Mouse (Mus musculus) forebrain, embryonic 11.5 days (tissue): ENCODE results near the gene Slc22a4. TPM values are rescaled to one million over a fixed set of nuclear protein-coding genes. Genes with fewer than 3 reads are reported as not detected.
A peak's percentile ranks its signal among the peaks of the same experiment; 100 is the strongest.
"Not testable (repeated sequence)": the region's sequence is repeated elsewhere in the genome, so short reads cannot be mapped to it uniquely, and the experiment has no call there.

Experiments used
- ATAC-seq: fragments of 200-750 bp; cut with Nextera tagmentation; replicated peaks from 2 replicates; pipeline ENCODE4 v1.8.0; 2017; ENCODE audit warnings: moderate TSS enrichment; ENCODE audit not compliant: low FRiP score
- DNase-seq: peaks from one replicate; pipeline ENCODE4 v3.0.0-alpha.2; 2017; ENCODE audit warnings: low spot score
- H3K27ac ChIP-seq: fragments of 300-500 bp; sonication (generic); 2 replicates; pipeline ENCODE4 v1.5.1; 2014; ENCODE audit warnings: low read depth, low read length
- H3K27me3 ChIP-seq: fragments of 300-500 bp; sonication (generic); 2 replicates; pipeline ENCODE4 v1.6.1; 2014; ENCODE audit warnings: mild to moderate bottlenecking, low read length, mixed read lengths; ENCODE audit not compliant: control insufficient read depth, insufficient read depth
- H3K36me3 ChIP-seq: fragments of 300-500 bp; sonication (generic); 2 replicates; pipeline ENCODE4 v1.6.1; 2014; ENCODE audit warnings: mild to moderate bottlenecking, low read length, moderate library complexity, mixed read lengths; ENCODE audit not compliant: control insufficient read depth, insufficient read depth
- H3K4me1 ChIP-seq: fragments of 300-500 bp; sonication (generic); replicated peaks from 2 replicates; pipeline ENCODE4 v1.6.1; 2014; ENCODE audit warnings: low read length, mixed read lengths; ENCODE audit not compliant: control insufficient read depth, insufficient read depth
- H3K4me2 ChIP-seq: fragments of 300-500 bp; sonication (generic); 2 replicates; pipeline ENCODE4 v1.6.1; 2014; ENCODE audit warnings: low read depth, mild to moderate bottlenecking, low read length, moderate library complexity, mixed read lengths; ENCODE audit not compliant: severe bottlenecking
- H3K4me3 ChIP-seq: fragments of 300-500 bp; sonication (generic); 2 replicates; pipeline ENCODE4 v1.5.1; 2014; ENCODE audit warnings: low read depth, low read length
- H3K9ac ChIP-seq: fragments of 300-500 bp; sonication (generic); 2 replicates; pipeline ENCODE4 v1.6.1; 2014; ENCODE audit warnings: low read length
- H3K9me3 ChIP-seq: fragments of 300-500 bp; sonication (generic); 2 replicates; pipeline ENCODE4 v1.6.1; 2016; ENCODE audit warnings: low read length, mixed read lengths; ENCODE audit not compliant: control insufficient read depth
- WGBS: fragments of 180-500 bp; shearing (Covaris S2); extraction: QIAGEN DNeasy Blood & Tissue Kit; methylation state at CpG from one replicate; pipeline ENCODE4 v1.1.7; 2014; 5-methylcytosine and 5-hydroxymethylcytosine counted together
- polyA plus RNA-seq: library from polyadenylated mRNA; unstranded; fragments of >200 nt; fragmentation: Nextera tagmentation; extraction: Ambion mirVana; gene quantifications from 2 replicates; pipeline ENCODE4 v1.2.1, GENCODE M21; 2014

The Slc22a4 gene
- polyA plus RNA-seq, 1 experiment from 2014 or later: 1.8 TPM

- 79% methylated on average over 3 of the region's 3 CpGs for WGBS
- Histone ChIP-seq H3K27me3 (no peaks in the 10 kb centered on the region), H3K4me2 (no peak overlapping the region), H3K4me1 (0 out of 2 replicates have a peak, but pooled peaks cover 2% of the 10 kb centered on the region), H3K36me3 (no peaks in the 10 kb centered on the region), H3K9ac (no peak overlapping the region), H3K27ac (no peak overlapping the region), H3K9me3 (no peaks in the 10 kb centered on the region), H3K4me3 (no peak overlapping the region)
- DNase-seq (no peak), ATAC-seq (no peak)
These were observed 23.2 kb downstream of the Slc22a4 start for GRCm38 (mm10) chr11:54004734-54005133.

DNA sequence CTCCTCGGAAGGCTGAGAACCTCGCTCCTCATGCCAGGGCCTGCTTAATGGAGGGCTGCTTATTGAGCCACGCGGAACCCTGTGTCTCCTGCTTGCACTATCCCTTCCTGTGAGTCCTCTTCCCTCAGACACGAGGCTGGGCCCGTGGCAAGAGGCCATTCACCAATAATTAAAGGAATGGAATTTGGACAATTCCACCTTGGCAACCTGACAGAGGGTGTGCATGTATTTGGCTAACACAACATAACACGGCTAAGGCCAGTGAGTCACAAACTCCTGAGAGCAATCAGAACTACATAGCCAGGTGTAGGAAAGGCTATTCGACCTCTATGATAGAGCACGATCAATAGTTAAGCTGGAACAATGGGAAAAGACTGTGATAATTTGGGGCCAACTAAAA lies 23.7 kb downstream of the Slc22a4 start:
- ATAC-seq (no peak), DNase-seq (no peak)
- Histone ChIP-seq H3K4me3 (no peak overlapping the region), H3K27ac (no peak overlapping the region), H3K9me3 (no peaks in the 10 kb centered on the region), H3K4me1 (0 out of 2 replicates have a peak, but pooled peaks cover 2% of the 10 kb centered on the region), H3K36me3 (no peaks in the 10 kb centered on the region), H3K9ac (no peak overlapping the region), H3K4me2 (no peak overlapping the region), H3K27me3 (no peaks in the 10 kb centered on the region)
- WGBS: 87% methylated on average over 9 of the region's 9 CpGs

GRCm38 (mm10) chr11:54002761-54003717 lies 24.9 kb downstream of the Slc22a4 start:
- ATAC-seq, H3K4me1 ChIP-seq, H3K9ac ChIP-seq, H3K27ac ChIP-seq, H3K4me3 ChIP-seq, H3K4me2 ChIP-seq, H3K36me3 ChIP-seq, H3K27me3 ChIP-seq, H3K9me3 ChIP-seq: not testable (repeated sequence)
- 56% methylated on average over 12 of the region's 12 CpGs for WGBS
- DNase-seq: peak; percentile 77

- Histone ChIP-seq H3K4me1 (0 out of 2 replicates have a peak, but pooled peaks cover 2% of the 10 kb centered on the region), H3K4me3 (no peak overlapping the region), H3K4me2 (no peak overlapping the region), H3K9ac (no peak overlapping the region), H3K27ac (no peak overlapping the region), H3K36me3 (no peaks in the 10 kb centered on the region), H3K27me3 (no peaks in the 10 kb centered on the region), H3K9me3 (no peaks in the 10 kb centered on the region)
- peak; percentile 74 for DNase-seq
- ATAC-seq: no peak
- 3% methylated on average over 5 of the region's 5 CpGs for WGBS
These were observed 25.6 kb downstream of the Slc22a4 start for GRCm38 (mm10) chr11:54002147-54002760.

DNA sequence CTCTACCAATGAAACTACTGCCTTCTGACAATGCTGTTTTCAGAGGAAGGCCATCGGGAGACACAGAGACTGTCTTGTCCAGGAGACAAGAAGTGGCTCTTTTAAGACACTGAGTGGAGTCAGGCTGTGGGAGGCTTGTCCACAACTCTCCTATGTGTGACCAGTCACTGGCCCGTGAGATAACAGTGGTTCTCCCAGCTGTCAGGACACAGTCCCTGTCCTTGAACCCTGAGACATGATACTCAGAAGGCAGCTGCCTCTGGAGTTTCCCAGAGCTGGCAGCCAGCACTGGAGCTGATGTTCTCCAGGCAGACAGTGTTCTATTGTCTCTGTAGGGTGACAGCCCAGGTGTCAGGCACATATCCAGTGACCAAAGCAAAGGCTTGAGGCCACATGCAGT lies 30.2 kb downstream of the Slc22a4 start:
- no peak overlapping the region for H3K9ac ChIP-seq
- 88% methylated on average over 2 of the region's 2 CpGs for WGBS
- H3K36me3 ChIP-seq: no peaks in the 10 kb centered on the region
- ATAC-seq (no peak), DNase-seq (no peak)
- no peaks in the 10 kb centered on the region for H3K9me3 ChIP-seq
- H3K4me2 ChIP-seq: no peak overlapping the region
- no peak overlapping the region for H3K27ac ChIP-seq
- H3K27me3 ChIP-seq: no peaks in the 10 kb centered on the region
- H3K4me1 ChIP-seq: 0 out of 2 replicates have a peak, but pooled peaks cover 2% of the 10 kb centered on the region
- no peak overlapping the region for H3K4me3 ChIP-seq

- Histone ChIP-seq H3K9me3 (no peaks in the 10 kb centered on the region), H3K4me2 (no peak overlapping the region), H3K27me3 (no peaks in the 10 kb centered on the region), H3K36me3 (no peaks in the 10 kb centered on the region), H3K9ac (no peak overlapping the region), H3K4me3 (no peak overlapping the region), H3K4me1 (no peaks in the 10 kb centered on the region), H3K27ac (no peak overlapping the region)
- no peak for ATAC-seq
- DNase-seq: no peak
- 93% methylated on average over 4 of the region's 4 CpGs for WGBS
These were observed 35.6 kb downstream of the Slc22a4 start for GRCm38 (mm10) chr11:53992264-53992663.

- Histone ChIP-seq H3K9ac (no peak overlapping the region), H3K4me1 (no peaks in the 10 kb centered on the region), H3K9me3 (no peaks in the 10 kb centered on the region), H3K4me2 (no peak overlapping the region), H3K27me3 (no peaks in the 10 kb centered on the region), H3K36me3 (no peaks in the 10 kb centered on the region), H3K27ac (no peak overlapping the region), H3K4me3 (no peak overlapping the region)
- DNase-seq: no peak
- whole genome bisulfite sequencing: 59% methylated on average over 1 of the region's 1 CpGs
- ATAC-seq: no peak
These were observed 38.7 kb downstream of the Slc22a4 start for GRCm38 (mm10) chr11:53989232-53989631.

DNA sequence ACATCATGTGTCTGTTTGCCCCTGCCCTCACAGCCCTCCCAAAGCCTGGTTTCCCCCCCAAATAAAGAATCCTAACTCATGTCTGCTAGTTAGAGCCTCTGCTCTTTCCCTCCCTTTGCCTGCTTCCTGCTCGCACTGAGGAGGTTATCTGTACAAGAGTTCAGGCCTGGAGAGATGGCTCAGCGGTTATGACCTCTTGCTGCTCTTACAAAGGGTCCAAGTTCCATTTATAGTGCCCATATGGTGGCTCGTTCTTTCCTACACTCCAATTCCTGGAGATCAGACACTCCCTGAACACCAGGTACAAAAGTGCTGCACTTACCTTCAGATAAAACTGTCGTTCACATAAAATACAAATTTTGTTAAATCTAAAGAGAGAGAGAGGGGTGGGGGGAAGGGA lies 39.8 kb downstream of the Slc22a4 start:
- DNase-seq (no peak), ATAC-seq (no peak)
- Histone ChIP-seq H3K4me2 (no peak overlapping the region), H3K36me3 (no peaks in the 10 kb centered on the region), H3K27me3 (no peaks in the 10 kb centered on the region), H3K4me3 (no peak overlapping the region), H3K4me1 (no peaks in the 10 kb centered on the region), H3K9me3 (no peaks in the 10 kb centered on the region), H3K27ac (no peak overlapping the region), H3K9ac (no peak overlapping the region)
- 82% methylated on average over 4 of the region's 4 CpGs for WGBS
